Mouse (Mus musculus) hindbrain, embryonic 12.5 days (tissue): ENCODE data around the gene Spast. TPM values are rescaled to one million over a fixed set of nuclear protein-coding genes. Genes with fewer than 3 reads are reported as not detected.

Experiments
- ATAC-seq: fragments of 200-750 bp; cut with Nextera tagmentation; 2 replicates; pipeline ENCODE4 v1.8.0; 2017; ENCODE audit warnings: moderate TSS enrichment; ENCODE audit not compliant: low FRiP score
- H3K27ac ChIP-seq: fragments of 300-500 bp; sonication (generic); 2 replicates; pipeline ENCODE4 v1.5.1; 2016; ENCODE audit warnings: mild to moderate bottlenecking
- H3K27me3 ChIP-seq: fragments of 300-500 bp; sonication (generic); 2 replicates; pipeline ENCODE4 v1.6.1; 2016; ENCODE audit warnings: mild to moderate bottlenecking
- H3K36me3 ChIP-seq: fragments of 300-500 bp; sonication (generic); 2 replicates; pipeline ENCODE4 v1.6.1; 2016; ENCODE audit warnings: mild to moderate bottlenecking
- H3K4me1 ChIP-seq: fragments of 300-500 bp; sonication (generic); 2 replicates; pipeline ENCODE4 v1.6.1; 2016
- H3K4me2 ChIP-seq: fragments of 300-500 bp; sonication (generic); replicated peaks from 2 replicates; pipeline ENCODE4 v1.6.1; 2016; ENCODE audit warnings: mild to moderate bottlenecking
- H3K4me3 ChIP-seq: fragments of 300-500 bp; sonication (generic); 2 replicates; pipeline ENCODE4 v1.5.1; 2016; ENCODE audit warnings: mild to moderate bottlenecking
- H3K9ac ChIP-seq: fragments of 300-500 bp; sonication (generic); 2 replicates; pipeline ENCODE4 v1.6.1; 2016; ENCODE audit warnings: mild to moderate bottlenecking, moderate library complexity
- H3K9me3 ChIP-seq: fragments of 300-500 bp; sonication (generic); replicated peaks from 2 replicates; pipeline ENCODE4 v1.6.1; 2016; ENCODE audit warnings: mild to moderate bottlenecking
- WGBS: fragments of 180-500 bp; shearing (Covaris S2); methylation state at CpG from one replicate; pipeline ENCODE4 v1.1.7; 2016; 5-methylcytosine and 5-hydroxymethylcytosine counted together
- polyA plus RNA-seq: library from polyadenylated mRNA; unstranded; fragments of >200 nt; fragmentation: Nextera tagmentation; extraction: Ambion mirVana; gene quantifications from 2 replicates; pipeline ENCODE4 v1.2.1, GENCODE M21; 2016

The Spast gene
- polyA plus RNA-seq, 1 experiment from 2014 or later: 52.2 TPM

- H3K27ac ChIP-seq: no peak overlapping the region
- H3K9ac ChIP-seq: no peak overlapping the region
- ATAC-seq: no peak
- no peaks in the 10 kb centered on the region for H3K27me3 ChIP-seq
- no peaks in the 10 kb centered on the region for H3K9me3 ChIP-seq
- no peak overlapping the region for H3K4me3 ChIP-seq
- WGBS: 92% methylated on average over 8 of the region's 8 CpGs
- no peak overlapping the region for H3K4me2 ChIP-seq
- H3K4me1 ChIP-seq: no peaks in the 10 kb centered on the region
- H3K36me3 ChIP-seq: peaks cover 70% of the 10 kb centered on the region
Measured at GRCm38 (mm10) chr17:74413324-74413723, 74.5 kb downstream of the Spast start.

- H3K4me2 ChIP-seq: no peak overlapping the region
- H3K27ac ChIP-seq: no peak overlapping the region
- no peak overlapping the region for H3K4me3 ChIP-seq
- no peak for ATAC-seq
- H3K9me3 ChIP-seq: no peaks in the 10 kb centered on the region
- WGBS: 67% methylated on average over 1 of the region's 1 CpGs
- peaks cover 78% of the 10 kb centered on the region for H3K36me3 ChIP-seq
- no peaks in the 10 kb centered on the region for H3K4me1 ChIP-seq
- no peak overlapping the region for H3K9ac ChIP-seq
- H3K27me3 ChIP-seq: no peaks in the 10 kb centered on the region
Measured at GRCm38 (mm10) chr17:74414671-74415070, 75.9 kb downstream of the Spast start.

DNA sequence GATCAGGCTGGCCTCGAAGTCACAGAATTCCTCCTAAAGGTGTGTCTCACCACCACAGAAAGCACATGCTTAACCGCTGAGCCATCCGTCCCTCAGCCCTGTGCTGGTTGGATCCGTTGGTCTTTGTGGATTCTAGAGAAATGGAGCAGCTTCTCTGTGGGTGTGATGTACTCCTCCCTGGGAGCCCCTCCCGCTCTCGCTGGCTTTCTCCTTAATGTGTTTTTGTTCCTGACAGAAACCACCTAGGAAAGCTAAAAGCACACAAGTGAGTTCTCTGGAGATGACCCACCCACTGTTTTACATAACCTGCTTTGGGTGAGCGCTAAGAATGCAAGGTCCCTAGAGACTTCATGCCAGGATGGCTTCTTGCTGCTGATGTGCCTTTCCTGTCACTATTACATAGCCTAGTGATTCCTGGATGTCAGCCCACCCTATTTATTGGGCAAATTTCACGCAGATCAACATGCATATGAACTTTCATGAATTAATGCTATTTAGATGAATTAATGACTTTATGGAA lies 78.1 kb downstream of the Spast start:
- peaks cover 77% of the 10 kb centered on the region for H3K36me3 ChIP-seq
- no peak overlapping the region for H3K27ac ChIP-seq
- WGBS: 86% methylated on average over 8 of the region's 8 CpGs
- no peak for ATAC-seq
- H3K9me3 ChIP-seq: no peaks in the 10 kb centered on the region
- H3K4me3 ChIP-seq: no peak overlapping the region
- H3K4me1 ChIP-seq: no peaks in the 10 kb centered on the region
- no peaks in the 10 kb centered on the region for H3K27me3 ChIP-seq
- no peak overlapping the region for H3K4me2 ChIP-seq
- H3K9ac ChIP-seq: no peak overlapping the region

GRCm38 (mm10) chr17:74418171-74418570 lies 79.4 kb downstream of the Spast start:
- 23% methylated on average over 4 of the region's 4 CpGs for WGBS
- no peak for ATAC-seq
- no peak overlapping the region for H3K4me2 ChIP-seq
- H3K9me3 ChIP-seq: no peaks in the 10 kb centered on the region
- peaks cover 77% of the 10 kb centered on the region for H3K36me3 ChIP-seq
- H3K9ac ChIP-seq: no peak overlapping the region
- H3K27ac ChIP-seq: no peak overlapping the region
- no peaks in the 10 kb centered on the region for H3K27me3 ChIP-seq
- H3K4me3 ChIP-seq: no peak overlapping the region
- no peaks in the 10 kb centered on the region for H3K4me1 ChIP-seq

- no peaks in the 10 kb centered on the region for H3K9me3 ChIP-seq
- WGBS: 59% methylated on average over 2 of the region's 2 CpGs
Measured at GRCm38 (mm10) chr17:74420656-74421055, 81.9 kb downstream of the Spast start.

DNA sequence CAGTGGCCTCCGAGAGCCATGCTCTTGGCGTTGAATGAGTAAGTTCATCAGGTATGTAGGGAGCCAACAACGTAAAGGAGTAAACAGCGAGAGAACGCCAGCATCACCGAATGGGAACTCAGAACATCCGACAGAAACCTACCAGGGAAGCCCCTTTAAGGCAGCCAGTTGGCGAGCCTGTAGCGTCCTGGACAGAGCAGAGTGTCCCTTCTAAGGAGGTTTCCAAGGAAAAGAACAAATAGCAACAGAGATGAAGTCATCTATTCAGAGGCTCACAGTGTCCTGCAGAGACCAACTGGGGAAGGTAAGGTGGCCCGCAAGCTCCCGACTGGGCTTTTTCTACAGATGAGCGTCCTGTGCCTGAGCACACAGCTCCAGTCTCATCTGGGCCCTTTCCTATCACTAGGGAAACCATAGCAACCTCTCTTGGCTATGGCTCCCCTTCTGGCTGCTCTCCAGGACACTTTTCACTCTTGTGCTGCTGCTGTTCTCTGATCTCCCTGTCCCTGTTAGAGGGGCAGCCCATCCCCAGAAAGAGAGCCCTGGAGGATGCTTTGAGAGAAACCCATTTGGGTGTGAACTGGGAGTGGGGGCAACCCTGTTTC lies 85.7 kb downstream of the Spast start:
- peak; percentile 78 for ATAC-seq
- H3K36me3 ChIP-seq: peaks cover 52% of the 10 kb centered on the region
- H3K4me1 ChIP-seq: no peaks in the 10 kb centered on the region
- no peak overlapping the region for H3K4me3 ChIP-seq
- H3K9me3 ChIP-seq: no peaks in the 10 kb centered on the region
- H3K9ac ChIP-seq: no peak overlapping the region
- no peak overlapping the region for H3K4me2 ChIP-seq
- peak overlapping the region; percentile 30; the same call in 1 of the 2 replicates for H3K27ac ChIP-seq
- H3K27me3 ChIP-seq: no peaks in the 10 kb centered on the region
- 68% methylated on average over 12 of the region's 12 CpGs for WGBS

More at GRCm38 (mm10) chr17:74420656-74421055, 81.9 kb downstream of the Spast start:
- Histone ChIP-seq H3K4me1 (no peaks in the 10 kb centered on the region), H3K9ac (no peak overlapping the region), H3K4me3 (no peak overlapping the region), H3K4me2 (no peak overlapping the region), H3K27me3 (no peaks in the 10 kb centered on the region), H3K36me3 (peaks cover 65% of the 10 kb centered on the region), H3K27ac (no peak overlapping the region)
- ATAC-seq: no peak

DNA sequence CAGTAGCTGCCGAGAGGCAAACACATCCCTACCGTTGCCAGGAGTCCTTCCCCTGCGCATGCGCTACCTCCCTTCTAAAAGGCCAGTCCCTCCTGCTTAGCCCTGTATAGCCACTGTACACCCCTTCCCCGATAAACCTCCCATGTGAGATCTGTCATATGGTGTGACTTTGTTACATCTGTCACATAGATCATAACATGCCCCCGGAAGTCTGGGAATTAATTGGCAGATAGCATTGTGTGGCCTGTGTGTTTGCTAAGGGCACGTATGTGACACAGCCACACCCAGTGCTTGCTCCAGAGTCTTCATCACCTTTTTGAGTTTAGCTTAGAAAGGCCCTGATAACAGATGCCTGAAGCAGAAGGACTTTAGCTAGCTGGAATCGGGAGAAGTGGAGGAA lies 91.3 kb downstream of the Spast start:
- no peaks in the 10 kb centered on the region for H3K27me3 ChIP-seq
- H3K4me3 ChIP-seq: no peak overlapping the region
- H3K9me3 ChIP-seq: no peaks in the 10 kb centered on the region
- no peak for ATAC-seq
- WGBS: 88% methylated on average over 8 of the region's 8 CpGs
- no peak overlapping the region for H3K4me2 ChIP-seq
- no peak overlapping the region for H3K9ac ChIP-seq
- no peaks in the 10 kb centered on the region for H3K4me1 ChIP-seq
- peaks cover 12% of the 10 kb centered on the region; the same call in 1 of the 2 replicates for H3K36me3 ChIP-seq
- H3K27ac ChIP-seq: no peak overlapping the region

DNA sequence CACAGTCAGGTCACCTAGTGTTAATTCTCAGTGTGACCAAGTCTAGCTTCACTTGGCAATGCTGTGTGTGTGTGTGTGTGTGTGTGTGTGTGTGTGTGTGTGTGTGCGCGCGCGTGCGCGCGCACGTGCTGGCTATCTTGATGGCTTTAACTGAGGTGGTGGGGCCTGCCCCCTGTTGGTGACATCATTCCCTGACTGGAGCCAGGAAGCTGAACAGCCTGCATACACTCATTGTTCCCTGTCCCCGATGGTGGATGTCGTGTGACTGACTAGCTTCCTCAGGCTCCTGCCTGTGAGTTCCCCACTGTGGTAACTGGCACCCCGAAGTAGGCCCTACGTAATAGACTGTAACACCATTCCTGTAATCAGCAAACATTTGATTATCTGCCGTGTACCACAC lies 92.7 kb downstream of the Spast start:
- Histone ChIP-seq H3K4me1 (no peaks in the 10 kb centered on the region), H3K4me3 (no peak overlapping the region), H3K27ac (no peak overlapping the region), H3K9ac (no peak overlapping the region), H3K4me2 (no peak overlapping the region), H3K36me3 (peaks cover 12% of the 10 kb centered on the region; the same call in 1 of the 2 replicates), H3K27me3 (no peaks in the 10 kb centered on the region), H3K9me3 (no peaks in the 10 kb centered on the region)
- WGBS: 66% methylated on average over 13 of the region's 13 CpGs
- peak; percentile 13; the same call in 1 of the 2 replicates for ATAC-seq

DNA sequence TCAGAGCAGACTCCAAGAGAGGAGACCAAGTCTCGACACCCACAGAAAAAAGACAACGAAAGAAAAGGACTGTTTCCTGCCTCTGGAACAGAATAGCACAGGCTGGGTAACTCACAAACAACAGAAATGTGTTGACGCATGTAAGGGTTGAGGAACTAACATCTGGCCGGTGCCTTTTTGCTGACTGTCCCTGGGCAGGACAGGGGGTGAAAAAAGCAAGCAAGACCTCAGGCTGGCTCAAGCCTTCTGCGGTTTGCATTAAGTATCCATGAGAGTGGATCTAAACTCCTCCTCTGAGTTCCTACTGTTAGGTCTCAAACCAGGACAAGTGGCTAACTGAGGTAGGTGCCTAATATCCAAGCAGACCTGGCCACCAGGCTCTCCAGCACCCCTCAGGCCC lies 93.8 kb downstream of the Spast start:
- H3K27ac ChIP-seq: no peak overlapping the region
- no peaks in the 10 kb centered on the region for H3K27me3 ChIP-seq
- 88% methylated on average over 5 of the region's 5 CpGs for whole genome bisulfite sequencing
- no peaks in the 10 kb centered on the region for H3K9me3 ChIP-seq
- H3K4me2 ChIP-seq: no peak overlapping the region
- H3K4me1 ChIP-seq: no peaks in the 10 kb centered on the region
- H3K4me3 ChIP-seq: no peak overlapping the region
- ATAC-seq: no peak
- H3K9ac ChIP-seq: no peak overlapping the region
- H3K36me3 ChIP-seq: peaks cover 2% of the 10 kb centered on the region; the same call in 1 of the 2 replicates

- Histone ChIP-seq H3K9me3 (no peaks in the 10 kb centered on the region), H3K27me3 (no peaks in the 10 kb centered on the region), H3K4me1 (no peaks in the 10 kb centered on the region), H3K4me2 (no peak overlapping the region), H3K9ac (no peak overlapping the region), H3K4me3 (no peak overlapping the region), H3K27ac (no peak overlapping the region), H3K36me3 (no peaks in the 10 kb centered on the region)
- WGBS: 87% methylated on average over 9 of the region's 9 CpGs
- ATAC-seq: no peak
Measured at GRCm38 (mm10) chr17:74437762-74438161, 99.0 kb downstream of the Spast start.

GRCm38 (mm10) chr17:74440486-74440885 lies 101.7 kb downstream of the Spast start:
- WGBS: 83% methylated on average over 5 of the region's 5 CpGs
- Histone ChIP-seq H3K4me3 (no peak overlapping the region), H3K4me1 (no peaks in the 10 kb centered on the region), H3K36me3 (no peaks in the 10 kb centered on the region), H3K9ac (no peak overlapping the region), H3K4me2 (no peak overlapping the region), H3K27me3 (no peaks in the 10 kb centered on the region), H3K27ac (no peak overlapping the region), H3K9me3 (no peaks in the 10 kb centered on the region)
- ATAC-seq: no peak
